Mouse (Mus musculus): ENCODE data around the gene Ywhag. TPM values are rescaled to one million over a fixed set of nuclear protein-coding genes. Genes with fewer than 3 reads are reported as not detected.

Ywhag gene
- 151 and 154 TPM in 2 replicates for polyA plus RNA-seq (2015; fragmentation: Nextera tagmentation; extraction: Ambion mirVana)

DNA sequence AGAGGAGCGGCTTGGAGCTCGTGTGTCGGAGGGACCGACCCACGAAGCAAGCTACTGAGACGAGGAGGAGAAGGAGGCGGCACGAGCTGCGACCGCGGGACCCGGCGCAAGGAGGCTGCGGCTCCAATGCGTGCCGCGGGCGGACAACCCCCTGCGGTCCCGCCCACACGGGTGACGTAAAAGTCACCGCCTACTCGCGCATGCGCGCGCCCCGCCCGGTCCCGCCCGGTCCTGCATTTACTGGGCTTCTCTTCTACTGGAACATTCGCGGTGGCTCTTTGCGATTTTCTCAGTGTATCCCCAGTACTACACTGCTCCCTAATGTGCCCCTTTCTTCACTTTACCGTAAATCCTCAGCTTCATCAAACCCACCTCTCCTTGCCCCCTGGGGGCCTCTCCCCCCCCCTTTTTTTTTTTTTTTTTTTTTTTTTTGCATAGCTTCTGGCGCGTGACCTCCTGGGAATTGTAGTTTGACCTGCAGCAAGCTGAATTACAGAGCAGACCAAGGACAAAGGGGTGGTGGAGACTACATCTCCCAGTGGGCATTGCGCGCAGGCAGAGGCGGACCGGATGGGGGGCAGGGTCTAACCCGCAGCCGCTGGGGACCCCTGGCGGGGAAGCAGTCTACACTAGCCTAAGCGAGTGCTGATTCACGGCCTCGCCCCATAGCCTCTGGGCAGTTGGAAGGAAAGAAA is at the start of gene Ywhag:
Gene Ywhag, minus strand, starts transcription at position 136 of the 695 bp plus-strand sequence.
- Histone ChIP-seq H3K4me2 (replicated peaks) (peak within 1 kb of the TSS; percentile 55), H3K27me3 (replicated peaks) (no peaks in the 10 kb centered on the region), H3K9me3 (no peaks in the 10 kb centered on the region), H3K9ac (peak within 1 kb of the TSS; percentile 87), H3K27ac (peak within 1 kb of the TSS; percentile 99), H3K36me3 (peaks cover 14% of the 10 kb centered on the region; the same call in 1 of the 2 replicates), H3K4me3 (replicated peaks) (peak within 1 kb of the TSS; percentile 95), H3K4me1 (replicated peaks) (peaks cover 13% of the 10 kb centered on the region; the same call in 1 of the 2 replicates)
- ATAC-seq, result peak; percentile 97
- 0% methylated on average over 48 of the region's 48 CpGs for WGBS

DNA sequence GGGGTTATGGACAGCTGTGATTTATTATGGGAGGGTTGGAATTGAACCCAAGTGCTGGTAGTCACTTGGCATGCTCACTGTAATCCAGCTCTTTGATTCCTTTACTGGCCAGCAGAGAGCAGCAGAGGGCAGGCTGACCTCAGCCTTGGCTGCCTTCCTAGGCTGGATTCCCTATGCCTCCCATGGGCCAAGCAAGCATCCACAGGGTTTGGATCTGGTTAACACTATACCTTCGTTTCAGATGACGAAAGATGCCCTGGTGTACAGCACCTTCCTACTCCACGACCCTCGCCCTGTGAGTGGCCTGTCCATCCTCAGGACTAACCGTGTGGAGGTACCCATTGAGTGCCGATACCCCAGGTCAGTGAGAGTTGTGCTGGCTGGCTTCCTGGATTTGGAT is 48.0 kb upstream of the Ywhag start:
- no peaks in the 10 kb centered on the region for H3K36me3 ChIP-seq
- ATAC-seq, result peak; percentile 63; the same call in 1 of the 2 replicates
- no peak overlapping the region for H3K4me2 ChIP-seq (replicated peaks)
- H3K9me3 ChIP-seq, result no peaks in the 10 kb centered on the region
- no peak overlapping the region for H3K4me3 ChIP-seq (replicated peaks)
- 39% methylated on average over 6 of the region's 6 CpGs for WGBS
- no peaks in the 10 kb centered on the region for H3K27me3 ChIP-seq (replicated peaks)
- no peaks in the 10 kb centered on the region for H3K4me1 ChIP-seq (replicated peaks)
- no peak overlapping the region for H3K27ac ChIP-seq
- no peak overlapping the region for H3K9ac ChIP-seq

DNA sequence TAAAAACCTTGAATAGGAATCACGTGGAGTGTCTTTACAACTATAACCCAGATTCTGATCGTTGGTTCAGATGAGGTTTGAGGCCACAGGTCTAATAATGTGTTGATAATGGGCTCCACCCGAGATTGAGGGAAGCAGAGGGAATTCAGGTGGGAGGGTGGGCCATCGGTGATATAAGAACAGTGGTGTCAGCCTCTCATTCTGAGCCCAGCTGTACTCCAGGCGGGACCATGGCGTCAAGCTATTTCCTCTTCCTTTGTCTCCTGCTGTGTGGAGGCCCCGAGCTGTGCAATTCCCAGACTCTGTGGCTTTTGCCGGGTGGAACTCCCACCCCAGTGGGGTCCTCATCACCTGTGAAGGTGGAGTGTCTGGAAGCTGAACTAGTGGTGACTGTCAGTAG is 45.5 kb upstream of the Ywhag start, which contains the start of gene Zp3:
Gene Zp3, plus strand, starts transcription at position 196 of the 400 bp plus-strand sequence.
- ATAC-seq, result no peak
- Histone ChIP-seq H3K27ac (no peak within 1 kb of the TSS), H3K36me3 (no peaks in the 10 kb centered on the region), H3K9me3 (no peaks in the 10 kb centered on the region), H3K27me3 (replicated peaks) (no peaks in the 10 kb centered on the region), H3K9ac (no peak within 1 kb of the TSS), H3K4me2 (replicated peaks) (no peak within 1 kb of the TSS), H3K4me3 (replicated peaks) (no peak within 1 kb of the TSS), H3K4me1 (replicated peaks) (no peaks in the 10 kb centered on the region; the same call in 1 of the 2 replicates)
- WGBS, result 73% methylated on average over 8 of the region's 8 CpGs

DNA sequence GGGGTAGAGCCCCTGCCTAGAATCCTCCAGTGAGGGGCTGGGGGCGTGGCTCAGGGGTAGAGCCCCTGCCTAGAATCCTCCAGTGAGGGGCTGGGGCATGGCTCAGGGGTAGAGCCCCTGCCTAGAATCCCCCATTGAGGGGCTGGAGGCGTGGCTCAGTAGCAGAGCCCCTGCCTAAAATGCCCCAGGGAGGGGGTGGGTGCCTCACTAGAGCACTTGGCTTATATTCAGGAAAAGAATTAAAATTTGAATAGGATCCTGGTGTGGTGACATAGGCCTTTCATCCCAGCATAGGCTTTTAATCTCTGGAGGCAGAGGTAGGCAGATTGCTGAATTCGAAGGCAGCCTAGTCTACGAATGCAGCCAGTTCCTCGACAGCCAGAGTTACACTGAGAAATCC is 45.0 kb upstream of the Ywhag start:
- 89% methylated on average over 5 of the region's 5 CpGs for WGBS
- no peak overlapping the region for H3K4me2 ChIP-seq (replicated peaks)
- no peak for ATAC-seq
- H3K4me3 ChIP-seq (replicated peaks), result no peak overlapping the region
- H3K9ac ChIP-seq, result no peak overlapping the region
- no peaks in the 10 kb centered on the region for H3K9me3 ChIP-seq
- H3K36me3 ChIP-seq, result no peaks in the 10 kb centered on the region
- peaks cover 1% of the 10 kb centered on the region; the same call in 1 of the 2 replicates for H3K4me1 ChIP-seq (replicated peaks)
- H3K27ac ChIP-seq, result no peak overlapping the region
- H3K27me3 ChIP-seq (replicated peaks), result no peaks in the 10 kb centered on the region

DNA sequence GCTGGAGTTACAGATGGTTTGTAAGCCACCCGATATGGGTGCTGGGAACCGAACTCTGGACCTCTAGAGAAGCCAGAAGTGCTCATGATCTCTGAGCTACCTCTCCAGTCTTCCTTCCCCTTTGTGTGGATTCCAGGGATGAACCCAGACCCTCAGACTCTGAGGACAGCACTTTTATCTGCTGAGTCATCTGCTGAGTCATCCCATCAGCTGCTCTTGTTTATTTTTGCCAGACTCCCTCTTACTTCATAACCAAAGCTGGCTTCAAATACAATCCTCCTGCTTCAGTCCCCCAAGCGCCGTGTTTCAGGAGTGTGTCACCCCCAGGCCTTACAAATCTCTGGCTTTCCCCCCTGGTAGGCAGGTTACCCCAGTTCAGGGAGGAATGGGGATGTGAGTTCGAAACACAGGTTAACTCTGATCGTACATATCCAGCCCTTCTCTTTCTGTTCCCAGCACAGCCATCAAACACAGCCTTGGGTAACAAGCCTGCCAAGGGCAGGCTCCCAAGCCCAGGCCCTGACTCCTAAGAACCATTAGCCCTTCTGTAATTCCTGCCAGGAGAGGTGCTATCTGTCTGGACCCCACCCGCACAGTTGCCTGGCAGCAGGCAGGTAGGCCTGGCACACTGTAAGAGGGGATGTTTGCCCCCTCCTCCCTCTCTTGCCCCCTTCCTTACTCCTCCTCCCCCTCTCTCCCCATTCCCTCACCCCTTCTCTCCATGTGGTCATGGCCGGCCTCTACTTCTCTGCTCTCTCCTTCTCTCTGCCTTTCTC is 41.7 kb upstream of the Ywhag start:
- ATAC-seq, result no peak
- WGBS, result 93% methylated on average over 8 of the region's 8 CpGs
- no peaks in the 10 kb centered on the region for H3K36me3 ChIP-seq
- no peak overlapping the region for H3K4me2 ChIP-seq (replicated peaks)
- H3K27me3 ChIP-seq (replicated peaks), result no peaks in the 10 kb centered on the region
- no peak overlapping the region for H3K27ac ChIP-seq
- H3K4me3 ChIP-seq (replicated peaks), result no peak overlapping the region
- no peaks in the 10 kb centered on the region for H3K9me3 ChIP-seq
- H3K4me1 ChIP-seq (replicated peaks), result peaks cover 3% of the 10 kb centered on the region; the same call in 1 of the 2 replicates
- H3K9ac ChIP-seq, result no peak overlapping the region

DNA sequence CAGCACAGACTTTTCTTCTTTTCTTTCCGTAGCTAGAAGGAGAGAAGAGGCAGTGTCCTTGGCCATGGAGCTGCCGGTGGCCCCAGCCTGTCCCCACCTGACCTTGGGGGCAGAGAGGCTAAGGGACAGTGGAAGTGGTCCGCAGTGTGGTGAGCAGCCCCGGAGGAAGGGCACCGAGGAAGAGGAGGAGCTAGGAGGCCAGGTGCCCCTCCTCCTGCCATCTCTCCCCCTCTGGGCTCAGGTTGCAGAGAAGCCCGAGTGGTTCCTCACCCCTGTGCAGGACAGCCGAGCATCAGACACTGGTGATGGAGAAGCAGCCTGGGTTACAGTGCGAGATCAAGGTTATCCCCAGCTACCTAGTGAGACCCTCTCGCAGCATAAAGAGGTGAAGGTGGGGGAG is 39.9 kb upstream of the Ywhag start, which contains the start of gene Ssc4d:
Gene Ssc4d, minus strand, starts transcription at position 167 of the 400 bp plus-strand sequence.
- Histone ChIP-seq H3K36me3 (no peaks in the 10 kb centered on the region), H3K27me3 (replicated peaks) (no peaks in the 10 kb centered on the region), H3K27ac (no peak within 1 kb of the TSS), H3K9ac (no peak within 1 kb of the TSS), H3K4me1 (replicated peaks) (peaks cover 3% of the 10 kb centered on the region; the same call in 1 of the 2 replicates), H3K4me3 (replicated peaks) (no peak within 1 kb of the TSS), H3K9me3 (no peaks in the 10 kb centered on the region), H3K4me2 (replicated peaks) (peak within 1 kb of the TSS; percentile 36; the same call in 1 of the 2 replicates)
- 19% methylated on average over 9 of the region's 9 CpGs for WGBS
- no peak for ATAC-seq

DNA sequence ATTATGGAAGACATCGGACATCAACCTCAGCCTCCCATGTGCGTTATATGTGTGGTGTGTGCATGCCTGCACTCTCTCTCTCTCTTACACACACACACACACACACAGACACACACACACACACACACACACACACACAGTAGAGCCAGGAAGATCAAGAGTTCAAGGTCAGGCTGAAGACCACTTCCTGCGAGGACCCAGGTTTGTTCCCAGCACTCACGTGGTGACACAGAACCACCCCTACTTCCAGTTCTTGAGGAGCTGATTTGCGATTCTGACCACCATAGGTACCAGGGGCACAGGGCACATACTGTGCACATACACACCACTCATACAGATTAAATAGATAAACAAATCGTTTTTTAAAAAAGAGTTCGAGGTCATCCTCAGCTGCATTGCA is 37.5 kb upstream of the Ywhag start:
- Histone ChIP-seq H3K27me3 (replicated peaks) (no peaks in the 10 kb centered on the region), H3K9ac (no peak overlapping the region), H3K4me1 (replicated peaks) (peaks cover 3% of the 10 kb centered on the region; the same call in 1 of the 2 replicates), H3K27ac (no peak overlapping the region), H3K9me3 (no peaks in the 10 kb centered on the region), H3K4me2 (replicated peaks) (no peak overlapping the region), H3K4me3 (replicated peaks) (no peak overlapping the region), H3K36me3 (no peaks in the 10 kb centered on the region)
- no peak for ATAC-seq
- whole genome bisulfite sequencing, result 78% methylated on average over 7 of the region's 7 CpGs

DNA sequence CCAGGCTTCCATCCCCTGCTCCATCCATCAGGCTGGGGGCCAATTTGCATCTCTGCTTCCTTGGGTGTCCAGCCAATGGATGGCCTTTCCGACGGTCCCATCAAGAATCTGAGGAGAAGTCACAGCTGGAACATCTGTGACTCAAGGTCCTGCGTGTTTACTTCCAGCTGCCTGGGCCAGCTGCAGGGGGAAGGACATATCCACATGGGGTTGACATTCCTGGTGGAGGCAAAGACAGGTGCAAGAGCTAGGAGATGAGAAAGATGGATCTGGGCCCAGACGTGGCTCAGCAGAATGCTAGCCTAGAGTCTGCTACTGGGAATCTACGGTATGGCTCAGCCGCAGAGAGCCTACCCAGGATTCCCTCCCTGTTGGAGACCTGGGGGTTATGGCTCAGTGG is 35.8 kb upstream of the Ywhag start:
- no peak overlapping the region for H3K9ac ChIP-seq
- no peak for ATAC-seq
- H3K27ac ChIP-seq, result no peak overlapping the region
- H3K4me3 ChIP-seq (replicated peaks), result no peak overlapping the region
- no peaks in the 10 kb centered on the region for H3K9me3 ChIP-seq
- H3K4me1 ChIP-seq (replicated peaks), result peaks cover 7% of the 10 kb centered on the region; the same call in 1 of the 2 replicates
- H3K36me3 ChIP-seq, result no peaks in the 10 kb centered on the region
- WGBS, result 77% methylated on average over 6 of the region's 6 CpGs
- H3K27me3 ChIP-seq (replicated peaks), result no peaks in the 10 kb centered on the region
- no peak overlapping the region for H3K4me2 ChIP-seq (replicated peaks)

DNA sequence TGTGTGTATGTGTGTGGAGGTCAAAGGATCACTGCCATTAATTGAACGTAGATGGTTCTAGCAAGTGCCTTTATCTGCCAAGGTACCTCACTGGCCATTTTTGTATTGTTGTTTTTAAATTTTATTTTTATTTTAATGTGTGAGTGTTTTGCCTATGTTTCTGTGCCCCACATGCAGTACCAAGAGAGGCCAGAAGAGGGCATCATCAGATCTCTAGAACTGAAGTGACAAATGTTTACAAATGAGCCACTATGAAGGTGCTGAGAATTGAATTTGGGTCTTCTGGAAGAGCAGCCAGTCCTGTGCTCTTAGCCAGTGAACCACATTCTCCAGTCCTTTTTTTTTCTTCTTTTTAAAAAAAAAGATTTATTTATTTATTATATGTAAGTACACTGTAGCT is 34.4 kb upstream of the Ywhag start:
- Histone ChIP-seq H3K9me3 (no peaks in the 10 kb centered on the region), H3K4me1 (replicated peaks) (peaks cover 5% of the 10 kb centered on the region; the same call in 1 of the 2 replicates), H3K36me3 (no peaks in the 10 kb centered on the region), H3K27me3 (replicated peaks) (no peaks in the 10 kb centered on the region), H3K4me2 (replicated peaks) (no peak overlapping the region), H3K27ac (no peak overlapping the region), H3K4me3 (replicated peaks) (no peak overlapping the region), H3K9ac (no peak overlapping the region)
- ATAC-seq, result no peak
- WGBS, result 65% methylated on average over 1 of the region's 1 CpGs

DNA sequence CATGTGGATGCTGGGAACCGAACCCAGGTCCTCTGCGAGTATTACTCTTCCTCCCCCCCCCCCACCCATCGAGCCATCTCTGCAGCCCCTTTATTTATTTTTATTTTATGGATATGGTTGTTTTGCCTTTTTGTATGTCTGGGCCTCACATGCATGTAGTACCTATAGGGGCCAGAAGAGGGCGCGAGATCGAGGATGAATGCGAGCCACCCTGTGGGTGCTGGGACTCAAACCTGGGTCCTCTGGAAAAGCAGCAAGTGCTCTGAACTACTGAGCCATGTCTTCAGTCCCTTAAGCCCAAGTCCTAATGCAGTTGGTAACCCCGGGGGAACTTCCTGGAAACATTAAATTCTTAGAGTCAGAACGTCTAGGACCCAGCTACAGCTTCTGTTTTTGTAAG is 32.5 kb upstream of the Ywhag start:
- Histone ChIP-seq H3K9me3 (no peaks in the 10 kb centered on the region), H3K4me3 (replicated peaks) (no peak overlapping the region), H3K27me3 (replicated peaks) (no peaks in the 10 kb centered on the region), H3K4me2 (replicated peaks) (no peak overlapping the region), H3K27ac (no peak overlapping the region), H3K9ac (no peak overlapping the region), H3K36me3 (no peaks in the 10 kb centered on the region), H3K4me1 (replicated peaks) (peaks cover 8% of the 10 kb centered on the region)
- 62% methylated on average over 9 of the region's 9 CpGs for WGBS
- ATAC-seq, result no peak

DNA sequence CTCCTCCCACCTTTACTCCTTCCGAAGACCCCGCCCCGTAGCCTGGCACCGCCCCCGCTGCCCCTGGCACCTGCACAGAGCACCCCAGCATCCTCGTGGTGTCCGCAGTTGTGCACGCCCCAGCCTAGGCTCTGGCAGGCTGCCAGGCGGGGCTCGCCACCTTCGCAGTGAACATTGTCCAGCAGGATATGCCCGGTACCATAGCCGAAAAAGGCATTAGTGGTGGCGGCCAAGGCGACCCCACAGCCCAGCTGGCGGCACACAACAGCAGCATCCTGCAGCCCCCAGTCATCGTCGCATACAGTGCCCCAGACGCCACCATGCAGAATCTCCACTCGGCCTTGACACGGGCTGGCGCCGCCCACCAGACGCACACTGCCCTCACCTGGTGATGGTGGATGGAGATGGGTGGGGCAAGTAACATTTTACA is 31.1 kb upstream of the Ywhag start:
- Histone ChIP-seq H3K9me3 (no peaks in the 10 kb centered on the region), H3K36me3 (no peaks in the 10 kb centered on the region), H3K9ac (peak overlapping the region; percentile 29), H3K4me2 (replicated peaks) (peak overlapping the region; percentile 66), H3K4me1 (replicated peaks) (peaks cover 10% of the 10 kb centered on the region), H3K27me3 (replicated peaks) (no peaks in the 10 kb centered on the region), H3K27ac (0 out of 2 replicates have a peak overlapping the region, but pooled peaks have one; percentile 9), H3K4me3 (replicated peaks) (peak overlapping the region; percentile 30)
- 9% methylated on average over 24 of the region's 24 CpGs for WGBS
- no peak for ATAC-seq

DNA sequence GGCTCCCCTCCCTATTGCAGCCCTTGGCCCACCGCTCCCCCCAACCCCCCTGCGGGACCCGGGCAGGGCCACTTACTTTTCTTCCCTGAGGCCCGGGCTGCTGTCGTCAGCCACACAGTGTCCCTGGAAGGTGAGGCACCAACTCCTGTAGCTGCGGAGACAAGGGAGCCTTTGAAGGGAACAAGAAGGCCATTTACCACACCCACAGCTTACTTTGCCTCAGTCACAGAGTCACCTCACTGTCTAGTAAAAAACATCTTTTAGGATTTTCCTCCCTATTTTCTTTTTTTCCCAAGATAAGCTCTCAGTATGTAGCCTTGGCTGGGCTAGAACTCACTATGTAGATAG is 28.8 kb upstream of the Ywhag start:
- H3K36me3 ChIP-seq, result no peaks in the 10 kb centered on the region
- H3K4me3 ChIP-seq (replicated peaks), result peak overlapping the region; percentile 48
- H3K9ac ChIP-seq, result peak overlapping the region; percentile 63
- peak overlapping the region; percentile 87 for H3K27ac ChIP-seq
- peak overlapping the region; percentile 93 for H3K4me2 ChIP-seq (replicated peaks)
- H3K27me3 ChIP-seq (replicated peaks), result no peaks in the 10 kb centered on the region
- WGBS, result 11% methylated on average over 6 of the region's 6 CpGs
- ATAC-seq, result no peak
- no peaks in the 10 kb centered on the region for H3K9me3 ChIP-seq
- H3K4me1 ChIP-seq (replicated peaks), result peaks cover 10% of the 10 kb centered on the region

Data from intestine, embryonic 15.5 days (tissue).